Mouse (Mus musculus) limb, embryonic 13.5 days (tissue): ENCODE measurements around the gene Gm5089. TPM values are rescaled to one million over a fixed set of nuclear protein-coding genes. Genes with fewer than 3 reads are reported as not detected.
"Not testable (repeated sequence)": the region's sequence is repeated elsewhere in the genome, so short reads cannot be mapped to it uniquely, and the experiment has no call there.

Experiments used
- ATAC-seq: fragments of 200-750 bp; cut with Nextera tagmentation; 2 replicates; pipeline ENCODE4 v1.8.0; 2017; ENCODE audit warnings: low read depth, moderate number of reproducible peaks, moderate TSS enrichment; ENCODE audit not compliant: low FRiP score
- H3K27ac ChIP-seq: fragments of 300-500 bp; sonication (generic); 2 replicates; pipeline ENCODE4 v1.5.1; 2015; ENCODE audit warnings: inconsistent platforms, mild to moderate bottlenecking, moderate library complexity
- H3K27me3 ChIP-seq: fragments of 300-500 bp; sonication (generic); 2 replicates; pipeline ENCODE4 v1.6.1; 2015; ENCODE audit warnings: mild to moderate bottlenecking, inconsistent platforms
- H3K36me3 ChIP-seq: fragments of 300-500 bp; sonication (generic); 2 replicates; pipeline ENCODE4 v1.6.1; 2015; ENCODE audit warnings: inconsistent platforms, mild to moderate bottlenecking, moderate library complexity
- H3K4me1 ChIP-seq: fragments of 300-500 bp; sonication (generic); 2 replicates; pipeline ENCODE4 v1.6.1; 2015; ENCODE audit warnings: inconsistent platforms
- H3K4me2 ChIP-seq: fragments of 300-500 bp; sonication (generic); replicated peaks from 2 replicates; pipeline ENCODE4 v1.6.1; 2015; ENCODE audit warnings: inconsistent platforms, mild to moderate bottlenecking, moderate library complexity
- H3K4me3 ChIP-seq: fragments of 300-500 bp; sonication (generic); 2 replicates; pipeline ENCODE4 v1.5.1; 2015; ENCODE audit warnings: moderate library complexity, mild to moderate bottlenecking, inconsistent platforms
- H3K9ac ChIP-seq: fragments of 300-500 bp; sonication (generic); 2 replicates; pipeline ENCODE4 v1.6.1; 2015; ENCODE audit warnings: mild to moderate bottlenecking, inconsistent platforms
- H3K9me3 ChIP-seq: fragments of 300-500 bp; sonication (generic); 2 replicates; pipeline ENCODE4 v1.6.1; 2016; ENCODE audit warnings: inconsistent platforms
- WGBS: fragments of 180-500 bp; shearing (Covaris S2); methylation state at CpG from one replicate; pipeline ENCODE4 v1.1.7; 2015; 5-methylcytosine and 5-hydroxymethylcytosine counted together
- polyA plus RNA-seq: library from polyadenylated mRNA; unstranded; fragments of >200 nt; fragmentation: Nextera tagmentation; extraction: Ambion mirVana; gene quantifications from 2 replicates; pipeline ENCODE4 v1.2.1, GENCODE M21; 2015

Gene Gm5089
- polyA plus RNA-seq, 1 experiment from 2014 or later, result 0.37 TPM

DNA sequence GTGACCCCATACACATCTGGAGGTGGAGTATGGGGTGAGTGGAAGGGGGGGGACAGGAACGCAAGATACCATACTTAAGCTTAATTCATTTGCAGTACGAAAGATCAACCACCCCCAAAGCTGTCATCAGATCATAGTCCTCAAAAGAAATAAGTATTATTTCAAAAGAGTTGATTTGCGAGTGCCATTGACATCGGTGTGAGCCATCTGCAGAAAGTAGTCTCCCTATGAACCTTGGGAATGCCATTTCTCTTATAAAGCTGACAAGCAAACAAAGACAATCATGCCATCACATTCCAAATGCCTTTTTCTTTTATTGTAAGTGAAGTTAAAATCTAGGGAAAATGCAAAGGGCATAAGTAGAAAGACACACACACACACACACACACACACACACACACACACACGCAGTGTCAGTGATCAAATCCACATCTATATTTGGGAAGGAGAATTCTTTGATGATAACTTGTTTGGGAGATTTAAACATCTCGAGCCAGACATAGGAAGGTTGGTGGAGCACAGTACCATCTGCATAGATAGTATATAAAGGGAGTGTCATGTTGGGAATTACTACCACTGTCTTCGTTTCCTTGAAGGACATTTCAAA, 15.9 kb upstream of the Gm5089 start:
- WGBS, result 46% methylated on average over 7 of the region's 7 CpGs
- Histone ChIP-seq H3K27ac (no peak overlapping the region), H3K9ac (no peak overlapping the region), H3K4me1 (peaks cover 44% of the 10 kb centered on the region), H3K9me3 (no peaks in the 10 kb centered on the region), H3K4me2 (no peak overlapping the region), H3K27me3 (peaks cover 97% of the 10 kb centered on the region), H3K36me3 (no peaks in the 10 kb centered on the region), H3K4me3 (no peak overlapping the region)
- no peak for ATAC-seq

DNA sequence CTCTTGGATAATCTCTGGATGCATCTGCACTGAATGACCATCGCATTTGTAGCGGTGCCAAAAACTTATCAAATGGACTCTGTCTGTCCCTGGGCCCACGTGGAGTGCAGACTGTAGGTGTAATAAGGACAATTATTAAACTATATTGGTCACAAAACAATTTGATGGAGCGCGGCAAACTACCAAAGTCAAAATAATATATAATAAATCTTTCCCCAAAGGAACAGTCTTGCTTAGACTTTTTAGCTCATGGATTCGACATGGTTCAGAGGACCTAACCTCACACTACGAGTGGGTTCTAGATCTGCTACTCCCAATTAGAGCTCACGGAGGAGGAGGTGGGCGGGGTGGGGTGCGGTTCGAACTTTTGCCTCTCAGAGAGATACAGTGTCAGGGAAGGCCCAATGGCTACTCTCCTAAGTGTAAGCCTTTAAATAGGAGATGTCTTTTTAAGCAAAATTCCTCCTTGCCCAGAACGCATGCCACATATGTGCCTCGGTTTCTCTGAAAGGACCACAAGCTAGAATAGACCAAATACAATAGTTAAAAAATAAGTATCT, 15.1 kb upstream of the Gm5089 start:
- H3K4me2 ChIP-seq, result peak overlapping the region; percentile 91
- H3K36me3 ChIP-seq, result no peaks in the 10 kb centered on the region
- 25% methylated on average over 13 of the region's 13 CpGs for WGBS
- H3K27ac ChIP-seq, result no peak overlapping the region
- H3K27me3 ChIP-seq, result peaks cover 93% of the 10 kb centered on the region
- H3K4me3 ChIP-seq, result peak overlapping the region; percentile 62
- peaks cover 39% of the 10 kb centered on the region for H3K4me1 ChIP-seq
- H3K9me3 ChIP-seq, result no peaks in the 10 kb centered on the region
- ATAC-seq, result no peak
- H3K9ac ChIP-seq, result no peak overlapping the region

DNA sequence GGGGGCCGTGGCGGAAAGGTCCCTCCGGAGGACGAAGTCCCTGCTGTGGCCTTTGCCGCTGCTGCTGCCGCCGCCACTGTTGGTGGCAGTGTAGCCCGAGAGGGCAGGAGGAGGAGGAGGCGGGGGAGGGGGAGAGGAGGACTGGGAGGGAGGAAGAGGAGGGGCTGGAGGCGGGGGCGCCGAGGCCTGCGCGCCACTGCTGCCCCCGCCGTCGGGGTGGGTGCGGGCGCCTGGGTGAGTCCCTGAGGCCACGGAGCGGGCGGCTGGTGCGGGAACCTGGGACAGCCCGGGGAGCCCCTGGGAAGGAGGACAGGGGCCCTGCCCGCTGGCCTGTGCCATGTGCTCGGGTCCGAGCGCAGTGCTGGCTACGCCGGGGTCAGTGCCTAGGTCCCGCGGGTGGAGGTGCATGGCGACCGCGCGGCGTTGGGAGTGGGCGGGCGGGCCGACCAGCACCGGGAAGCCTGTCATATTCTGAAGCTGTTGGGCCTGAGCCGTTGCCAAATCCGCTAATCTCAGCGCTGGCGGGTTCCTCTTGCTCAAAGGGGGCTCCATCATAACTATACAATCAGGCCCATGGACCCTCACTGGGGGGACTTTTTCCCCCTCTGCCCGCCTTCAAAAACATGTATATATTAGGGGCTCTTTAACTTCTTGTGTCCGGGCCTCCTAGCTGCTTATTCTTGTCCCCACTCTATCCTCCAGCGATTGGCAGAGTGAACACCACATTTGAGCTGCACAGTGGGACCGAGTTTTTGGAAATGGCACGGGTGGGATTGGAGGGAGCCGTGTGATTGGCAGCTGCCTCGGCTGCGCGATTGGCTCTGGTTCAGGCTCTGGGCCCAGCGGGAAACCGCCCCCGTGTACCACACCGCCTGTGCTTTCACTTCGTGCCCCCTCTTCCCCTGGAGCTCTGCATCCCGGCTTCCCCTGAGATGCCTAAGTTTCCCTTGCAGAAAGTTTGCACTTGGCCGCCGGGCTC, 14.1 kb upstream of the Gm5089 start, which contains the start of gene Zic5:
Gene Zic5 (minus strand): TSS at position 915 of the 979 bp plus-strand sequence.
- Histone ChIP-seq H3K27me3 (peaks cover 88% of the 10 kb centered on the region), H3K4me1 (peaks cover 39% of the 10 kb centered on the region)
- peak; percentile 78 for ATAC-seq

DNA sequence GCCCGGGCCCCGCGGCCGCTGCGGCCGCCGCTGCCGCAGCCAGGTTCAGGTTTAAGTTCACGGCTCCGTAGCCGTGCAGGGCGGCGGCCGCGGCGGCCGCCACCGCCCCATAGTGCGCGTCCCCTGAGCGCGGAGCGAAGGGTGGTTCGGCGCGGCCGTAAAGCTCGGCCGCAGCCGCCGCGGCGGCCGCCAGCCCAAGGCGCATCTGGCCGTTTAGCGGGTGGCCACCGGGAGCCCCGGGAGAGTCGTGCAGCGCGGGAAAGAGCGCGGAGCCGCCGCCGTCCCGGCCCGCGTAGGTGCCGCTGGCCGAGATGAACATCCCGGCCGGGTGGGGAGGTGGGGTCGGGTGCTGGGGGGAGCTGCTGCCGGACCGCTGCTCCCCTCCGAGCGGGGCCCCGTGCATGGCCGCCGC, 13.4 kb upstream of the Gm5089 start:
- 0 out of 2 replicates have a peak, but pooled peaks have one; percentile 0 for ATAC-seq
- peaks cover 39% of the 10 kb centered on the region for H3K4me1 ChIP-seq
- WGBS, result under 1% methylated on average over 52 of the region's 62 CpGs

More for the DNA sequence above, 14.1 kb upstream of the Gm5089 start, which contains the start of gene Zic5:
- peak within 1 kb of the TSS; percentile 81 for H3K27ac ChIP-seq
- H3K4me3 ChIP-seq, result peak within 1 kb of the TSS; percentile 62
- peak within 1 kb of the TSS; percentile 91 for H3K4me2 ChIP-seq
- H3K9ac ChIP-seq, result peak within 1 kb of the TSS; percentile 74
- H3K9me3 ChIP-seq, result no peaks in the 10 kb centered on the region
- H3K36me3 ChIP-seq, result no peaks in the 10 kb centered on the region
- under 1% methylated on average over 48 of the region's 62 CpGs for WGBS

DNA sequence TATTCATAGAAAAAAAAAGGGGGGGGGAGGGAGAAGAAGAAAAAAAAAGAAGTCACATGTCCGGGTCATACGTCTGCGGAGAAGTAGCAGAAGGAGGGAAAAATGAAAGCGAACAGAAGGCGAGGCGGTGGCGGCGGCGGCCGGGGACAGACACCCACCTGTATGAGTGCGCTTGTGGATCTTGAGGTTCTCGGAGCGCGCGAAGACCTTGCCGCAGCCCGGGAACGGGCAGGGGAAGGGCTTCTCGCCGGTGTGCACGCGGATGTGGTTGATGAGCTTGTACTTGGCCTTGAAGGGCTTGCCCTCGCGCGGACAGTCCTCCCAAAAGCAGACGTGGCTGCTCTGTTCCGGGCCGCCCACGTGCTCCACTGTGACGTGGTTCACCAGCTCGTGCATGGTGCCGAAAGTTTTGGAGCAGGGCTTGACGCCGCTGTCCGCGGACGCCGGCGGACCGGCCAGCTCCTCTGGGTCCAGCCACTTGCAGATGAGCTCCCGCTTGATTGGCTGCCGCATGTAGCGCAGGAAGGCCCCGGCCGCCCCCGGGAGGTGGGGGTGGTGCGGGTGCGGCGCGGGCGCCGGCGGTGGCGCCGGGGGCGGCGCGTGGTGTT, 12.9 kb upstream of the Gm5089 start:
- not testable (repeated sequence) for H3K36me3 ChIP-seq, H3K9me3 ChIP-seq
- peak; percentile 28; the same call in 1 of the 2 replicates for ATAC-seq
- Histone ChIP-seq H3K4me1 (peaks cover 39% of the 10 kb centered on the region), H3K4me3 (peak overlapping the region; percentile 62), H3K9ac (peak overlapping the region; percentile 74), H3K27me3 (peaks cover 80% of the 10 kb centered on the region), H3K4me2 (peak overlapping the region; percentile 91), H3K27ac (peak overlapping the region; percentile 81)
- WGBS, result under 1% methylated on average over 58 of the region's 58 CpGs

More for the DNA sequence above, 13.4 kb upstream of the Gm5089 start:
- peak overlapping the region; percentile 91 for H3K4me2 ChIP-seq
- H3K9ac ChIP-seq, result peak overlapping the region; percentile 74
- H3K9me3 ChIP-seq, result no peaks in the 10 kb centered on the region
- H3K36me3 ChIP-seq, result no peaks in the 10 kb centered on the region
- peak overlapping the region; percentile 81 for H3K27ac ChIP-seq
- peaks cover 85% of the 10 kb centered on the region for H3K27me3 ChIP-seq
- H3K4me3 ChIP-seq, result peak overlapping the region; percentile 62

DNA sequence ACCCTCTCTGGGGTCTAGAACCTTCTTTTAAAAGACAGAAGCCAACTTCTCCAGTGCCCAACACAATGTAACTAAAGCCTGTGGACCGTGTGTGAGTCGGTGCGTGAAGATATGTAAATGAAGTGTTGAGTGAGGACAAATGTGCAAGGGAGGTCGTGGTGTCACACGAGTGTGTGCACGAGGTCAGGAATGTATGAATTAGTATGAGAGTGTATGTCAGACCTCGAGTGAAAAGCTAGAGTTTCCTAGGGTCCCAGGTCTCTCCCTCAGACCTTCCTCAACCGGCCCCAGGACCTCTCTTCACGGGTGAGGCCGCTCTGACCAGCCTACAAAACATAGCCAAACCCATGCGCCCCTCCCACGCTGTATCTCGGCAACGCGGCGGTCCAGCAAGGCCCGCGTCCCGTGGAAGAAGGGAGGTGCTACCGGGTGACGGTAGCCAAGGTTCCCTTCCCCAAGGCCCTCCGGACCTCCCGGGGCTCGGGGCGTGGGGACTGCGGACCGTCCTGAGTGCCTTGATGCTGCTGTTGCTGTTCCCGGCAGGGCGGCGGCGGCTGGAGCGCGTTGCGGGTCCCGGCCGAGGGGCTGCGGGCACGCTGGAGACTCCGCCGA, 12.3 kb upstream of the Gm5089 start:
- peaks cover 35% of the 10 kb centered on the region for H3K4me1 ChIP-seq
- H3K36me3 ChIP-seq, result no peaks in the 10 kb centered on the region
- ATAC-seq, result 0 out of 2 replicates have a peak, but pooled peaks have one; percentile 2

DNA sequence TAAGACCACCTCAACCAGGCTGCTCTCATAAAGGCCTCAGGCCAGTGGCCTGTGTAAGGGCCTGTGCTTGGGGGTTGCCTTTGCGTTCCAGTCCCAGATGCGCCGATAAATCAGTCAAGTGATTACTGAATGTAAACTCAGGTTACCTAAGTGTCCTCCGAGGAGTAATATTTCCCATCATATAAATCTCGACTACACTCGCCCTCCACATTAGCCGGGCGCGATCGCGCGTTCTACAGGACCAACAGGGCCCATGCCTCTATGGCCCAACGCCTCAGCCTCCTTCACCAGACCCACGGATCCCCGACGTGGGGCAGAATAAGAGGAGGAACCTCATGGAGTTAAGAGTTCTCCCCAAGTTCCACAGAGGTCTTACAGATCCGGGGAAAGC, 11.8 kb upstream of the Gm5089 start:
- Histone ChIP-seq H3K9me3 (no peaks in the 10 kb centered on the region), H3K4me1 (peaks cover 34% of the 10 kb centered on the region), H3K4me2 (peak overlapping the region; percentile 91), H3K27ac (peak overlapping the region; percentile 52; the same call in 1 of the 2 replicates), H3K9ac (peak overlapping the region; percentile 74), H3K4me3 (peak overlapping the region; percentile 62), H3K27me3 (peaks cover 68% of the 10 kb centered on the region), H3K36me3 (no peaks in the 10 kb centered on the region)
- WGBS, result 8% methylated on average over 17 of the region's 17 CpGs
- no peak for ATAC-seq

More for the DNA sequence above, 12.3 kb upstream of the Gm5089 start:
- Histone ChIP-seq H3K4me2 (peak overlapping the region; percentile 91), H3K9me3 (no peaks in the 10 kb centered on the region), H3K4me3 (peak overlapping the region; percentile 62), H3K27me3 (peaks cover 73% of the 10 kb centered on the region), H3K9ac (peak overlapping the region; percentile 74), H3K27ac (peak overlapping the region; percentile 52; the same call in 1 of the 2 replicates)
- 1% methylated on average over 40 of the region's 40 CpGs for WGBS

DNA sequence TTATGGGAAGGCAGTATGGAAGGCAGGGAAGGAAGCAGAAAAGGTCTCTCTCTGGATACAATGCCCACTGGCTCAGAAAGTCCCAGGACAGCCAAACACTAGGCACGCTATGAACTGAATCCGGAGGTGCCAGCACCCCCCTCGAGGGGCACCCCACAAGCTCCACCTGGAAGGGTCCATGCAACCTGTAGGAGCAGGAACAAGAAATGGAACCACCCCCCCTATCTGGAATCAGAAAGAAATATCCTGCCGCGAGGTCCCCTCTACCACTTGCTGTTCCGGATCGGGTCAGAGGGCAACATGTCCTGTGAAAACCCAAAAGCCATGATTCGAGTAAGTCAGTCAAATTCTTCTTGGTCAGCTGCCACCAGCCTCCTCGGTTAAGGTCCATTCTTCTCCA, 11.1 kb upstream of the Gm5089 start:
- no peaks in the 10 kb centered on the region for H3K36me3 ChIP-seq
- peaks cover 34% of the 10 kb centered on the region for H3K4me1 ChIP-seq
- no peaks in the 10 kb centered on the region for H3K9me3 ChIP-seq
- H3K9ac ChIP-seq, result peak overlapping the region; percentile 39; the same call in 1 of the 2 replicates
- peak overlapping the region; percentile 62 for H3K4me3 ChIP-seq
- 18% methylated on average over 9 of the region's 9 CpGs for WGBS
- peak overlapping the region; percentile 91 for H3K4me2 ChIP-seq
- no peak overlapping the region for H3K27ac ChIP-seq
- H3K27me3 ChIP-seq, result peaks cover 62% of the 10 kb centered on the region
- ATAC-seq, result no peak

DNA sequence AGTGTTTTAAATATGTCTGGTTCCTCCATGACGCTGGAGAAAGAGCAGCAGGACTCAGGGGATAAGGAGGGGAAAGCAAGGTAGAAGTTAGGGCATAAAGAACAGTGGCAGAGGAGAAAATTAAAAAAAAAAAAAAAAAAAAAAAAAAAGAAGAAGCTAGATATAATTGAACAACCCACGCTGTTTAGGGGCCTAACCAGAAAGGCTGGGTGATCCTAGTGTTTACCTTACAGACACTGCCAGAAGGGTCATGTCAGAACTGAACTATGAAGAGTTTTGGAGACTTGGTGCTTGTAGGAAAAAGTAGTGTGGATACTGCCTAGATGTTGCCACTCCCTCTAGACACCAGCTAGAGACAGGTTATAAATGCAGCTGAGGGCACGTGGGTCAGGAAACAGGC, 10.6 kb upstream of the Gm5089 start:
- no peak for ATAC-seq
- Histone ChIP-seq H3K27ac (no peak overlapping the region), H3K27me3 (peaks cover 58% of the 10 kb centered on the region), H3K9me3 (no peaks in the 10 kb centered on the region), H3K4me3 (peak overlapping the region; percentile 62), H3K4me2 (peak overlapping the region; percentile 91), H3K36me3 (no peaks in the 10 kb centered on the region), H3K4me1 (peaks cover 34% of the 10 kb centered on the region), H3K9ac (no peak overlapping the region)
- WGBS, result 35% methylated on average over 3 of the region's 3 CpGs

DNA sequence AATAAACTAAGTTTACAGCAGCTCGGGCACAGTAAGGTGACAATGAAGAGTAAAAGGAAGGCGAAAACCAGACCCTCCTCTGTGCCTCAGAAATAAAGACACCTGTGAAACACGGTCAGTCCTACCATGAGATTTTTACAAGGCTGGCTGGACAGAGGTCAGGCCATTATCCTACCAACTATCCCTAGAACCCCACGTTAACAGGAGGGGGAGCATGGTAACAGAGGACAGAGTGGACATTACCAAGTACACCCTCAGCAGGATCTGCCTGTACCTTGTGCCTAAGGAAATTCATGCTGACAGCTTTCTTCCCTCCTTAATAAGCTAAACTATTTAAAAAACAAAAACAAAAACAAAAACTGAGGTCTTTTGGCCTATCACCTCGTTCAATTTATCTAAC, 9.3 kb upstream of the Gm5089 start:
- Histone ChIP-seq H3K36me3 (no peaks in the 10 kb centered on the region), H3K27ac (no peak overlapping the region), H3K9me3 (no peaks in the 10 kb centered on the region), H3K9ac (no peak overlapping the region), H3K4me2 (peak overlapping the region; percentile 14; the same call in 1 of the 2 replicates), H3K27me3 (peaks cover 53% of the 10 kb centered on the region), H3K4me1 (peaks cover 28% of the 10 kb centered on the region), H3K4me3 (no peak overlapping the region)
- WGBS, result 39% methylated on average over 5 of the region's 5 CpGs
- no peak for ATAC-seq

DNA sequence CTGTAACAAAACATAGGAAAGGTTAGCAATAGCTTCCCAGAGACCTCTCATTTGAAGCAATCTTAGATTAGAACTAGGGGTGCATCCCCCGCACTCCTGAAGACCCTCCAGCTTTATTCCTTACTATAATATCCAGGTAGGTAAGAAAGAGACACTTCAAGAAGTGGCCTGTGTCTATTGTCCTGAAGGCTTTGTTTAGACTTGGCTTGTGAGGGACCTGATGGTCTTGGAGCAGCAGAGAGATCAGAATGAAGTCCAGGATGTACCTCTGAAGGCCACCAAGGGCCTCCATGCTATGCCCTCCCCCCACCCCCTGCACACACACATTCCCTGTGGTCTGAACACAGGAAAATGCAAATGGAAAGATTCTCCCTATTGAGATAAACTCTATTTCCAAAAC, 8.9 kb upstream of the Gm5089 start:
- Histone ChIP-seq H3K4me3 (no peak overlapping the region), H3K27ac (no peak overlapping the region), H3K27me3 (peaks cover 53% of the 10 kb centered on the region), H3K9ac (no peak overlapping the region), H3K4me2 (no peak overlapping the region), H3K4me1 (peaks cover 23% of the 10 kb centered on the region; the same call in 1 of the 2 replicates), H3K9me3 (no peaks in the 10 kb centered on the region), H3K36me3 (no peaks in the 10 kb centered on the region)
- no peak for ATAC-seq
- 94% methylated on average over 1 of the region's 1 CpGs for WGBS
